Mouse (Mus musculus): ENCODE data around the gene Efl1.

- TF ChIP-seq CTCF (IDR thresholded peaks at IDR 0.05; ENCODE audit: low read depth, low read length), result no peak
- TF ChIP-seq POLR2A (IDR thresholded peaks at IDR 0.05; ENCODE audit: extremely low read depth, insufficient read depth, low read length), result no peak
These were observed 84.7 kb downstream of the Efl1 start for GRCm38 (mm10) chr7:82733118-82733517.
